26 mouse cellular contexts compared by ENCODE assay signal in the genomic region with DNA sequence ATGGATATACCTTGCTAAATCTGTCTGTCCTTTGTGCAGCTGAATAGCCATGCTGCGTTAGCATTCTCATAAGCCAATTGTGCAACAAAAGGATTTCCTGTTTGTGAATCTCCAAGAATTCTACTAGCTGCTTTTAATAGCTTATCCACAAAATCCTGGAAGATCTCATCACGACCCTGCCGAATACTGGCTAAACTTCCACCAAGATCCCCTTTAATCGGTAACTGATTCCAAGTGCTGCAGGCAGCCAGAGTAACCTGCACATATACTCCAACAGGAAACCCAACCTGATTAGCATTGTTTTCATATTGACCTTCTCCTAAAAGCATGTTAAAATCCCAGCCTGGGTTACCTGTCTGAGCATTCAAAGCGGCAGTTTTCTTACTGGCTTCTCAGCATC. TPM values are rescaled to one million over a fixed set of nuclear protein-coding genes. Genes with fewer than 3 reads are reported as not detected.
"Had no signal": no experiment of that assay in that cellular context is flagged by ENCODE, and none has a peak within 500 bp of the region (broad histone marks: within the 10 kb centered on the region; RNA-seq: fewer than 3 reads in every experiment).

No protein-coding gene starts in this region.

- H3K9ac ChIP-seq: liver, embryonic 13.5 days; liver, postnatal 0 days; lung, embryonic 15.5 days; midbrain, embryonic 15.5 days; neural tube, embryonic 12.5 days; stomach, embryonic 15.5 days had no signal

- H3K4me1 ChIP-seq: limb, embryonic 10.5 days; liver, embryonic 13.5 days; lung, embryonic 15.5 days; megakaryocyte, embryonic 14.5 days; midbrain, embryonic 15.5 days; neural tube, embryonic 12.5 days; stomach, embryonic 15.5 days had no signal

- H3K27me3 ChIP-seq: liver, embryonic 13.5 days; lung, embryonic 15.5 days; megakaryocyte, embryonic 14.5 days; midbrain, embryonic 15.5 days; neural tube, embryonic 12.5 days; stomach, embryonic 15.5 days had no signal

- DNase-seq: liver, embryonic 13.5 days; liver, postnatal 0 days; lung, postnatal 14 days; right cerebral cortex, postnatal 4 days; spleen, adult 18-20 months; thymus, postnatal 4 days had no signal

- H3K9me3 ChIP-seq: limb, embryonic 10.5 days; liver, embryonic 13.5 days; lung, embryonic 15.5 days; midbrain, embryonic 15.5 days; stomach, embryonic 15.5 days had no signal

- H3K4me3 ChIP-seq: left cerebral cortex, adult 2 months; limb, embryonic 10.5 days; liver, embryonic 13.5 days; lung, embryonic 15.5 days; megakaryocyte, embryonic 14.5 days; midbrain, embryonic 15.5 days; neural tube, embryonic 12.5 days; stomach, embryonic 15.5 days had no signal

- H3K4me2 ChIP-seq: liver, embryonic 13.5 days; lung, embryonic 15.5 days; midbrain, embryonic 11.5 days; midbrain, embryonic 15.5 days; neural tube, embryonic 12.5 days; stomach, embryonic 15.5 days had no signal

- H3K36me3 ChIP-seq: limb, embryonic 10.5 days; liver, embryonic 13.5 days; lung, embryonic 15.5 days; midbrain, embryonic 15.5 days; neural tube, embryonic 12.5 days; stomach, embryonic 15.5 days had no signal

- H3K27ac ChIP-seq: hindbrain, postnatal 0 days; left cerebral cortex, adult 2 months; limb, embryonic 10.5 days; liver, embryonic 13.5 days; lung, embryonic 15.5 days; macrophage; midbrain, embryonic 15.5 days; neural tube, embryonic 12.5 days; stomach, embryonic 15.5 days had no signal

- ATAC-seq: hindbrain, postnatal 0 days; liver, postnatal 0 days; midbrain, embryonic 15.5 days had no signal

RNA-seq across cellular contexts. Expression of a gene that starts 14.4 kb away (rescaled TPM):
- total RNA-seq: hindbrain, postnatal 0 days; layer of hippocampus, adult 8-10 months; layer of hippocampus, postnatal 25 days; left cerebral cortex, adult 2 months; left cerebral cortex, postnatal 14 days; monocyte, adult 5-6 weeks; neutrophil, adult 5-6 weeks had no signal
- polyA plus RNA-seq: hindbrain, postnatal 0 days; intestine, embryonic 14.5 days; large intestine, adult 2 months; limb, embryonic 10.5 days; limb, embryonic 14.5 days; liver, embryonic 13.5 days; liver, postnatal 0 days; lung, embryonic 15.5 days; macrophage; midbrain, embryonic 11.5 days; midbrain, embryonic 15.5 days; neural tube, embryonic 12.5 days; stomach, embryonic 15.5 days; testis, adult 2 months; thymus, postnatal 0 days had no signal

RNA-seq across cellular contexts. Expression of a gene that starts 31.0 kb away (rescaled TPM):
- total RNA-seq: hindbrain, postnatal 0 days; layer of hippocampus, adult 8-10 months; layer of hippocampus, postnatal 25 days; left cerebral cortex, adult 2 months; left cerebral cortex, postnatal 14 days; monocyte, adult 5-6 weeks; neutrophil, adult 5-6 weeks had no signal
- polyA plus RNA-seq: hindbrain, postnatal 0 days; limb, embryonic 10.5 days; limb, embryonic 14.5 days; liver, embryonic 13.5 days; lung, embryonic 15.5 days; macrophage; midbrain, embryonic 11.5 days; midbrain, embryonic 15.5 days; neural tube, embryonic 12.5 days; stomach, embryonic 15.5 days had no signal

RNA-seq across cellular contexts. Expression of a gene that starts 34.3 kb away (rescaled TPM):
- total RNA-seq: left cerebral cortex, postnatal 14 days; monocyte, adult 5-6 weeks; neutrophil, adult 5-6 weeks had no signal
- polyA plus RNA-seq: intestine, embryonic 14.5 days; limb, embryonic 10.5 days; liver, embryonic 13.5 days; lung, embryonic 15.5 days; macrophage; midbrain, embryonic 11.5 days; midbrain, embryonic 15.5 days; neural tube, embryonic 12.5 days; stomach, embryonic 15.5 days; thymus, postnatal 0 days had no signal

RNA-seq across cellular contexts. Expression of a gene that starts 53.3 kb away (rescaled TPM):
- total RNA-seq: hindbrain, postnatal 0 days; layer of hippocampus, adult 8-10 months; layer of hippocampus, postnatal 25 days; left cerebral cortex, adult 2 months; left cerebral cortex, postnatal 14 days; monocyte, adult 5-6 weeks; neutrophil, adult 5-6 weeks had no signal
- polyA plus RNA-seq: hindbrain, postnatal 0 days; limb, embryonic 10.5 days; lung, embryonic 15.5 days; macrophage; midbrain, embryonic 11.5 days; midbrain, embryonic 15.5 days; neural tube, embryonic 12.5 days; testis, adult 2 months; thymus, postnatal 0 days had no signal

RNA-seq across cellular contexts. Expression of a gene that starts 59.1 kb away (rescaled TPM):
- total RNA-seq: neutrophil, adult 5-6 weeks had no signal
- polyA plus RNA-seq: liver, embryonic 13.5 days; lung, embryonic 15.5 days; thymus, postnatal 0 days had no signal
